Mouse (Mus musculus) layer of hippocampus, postnatal 10 days (tissue): ENCODE data around the gene Rtl1. TPM values are rescaled to one million over a fixed set of nuclear protein-coding genes. Genes with fewer than 3 reads are reported as not detected.

Source experiments
- DNase-seq, 2 experiments: peaks; one replicate each; pipeline ENCODE4 v3.0.0; 2021; ENCODE audit warnings: low spot score in 2 of 2
- long read RNA-seq: library from polyadenylated mRNA; stranded (forward); transcript quantifications from one replicate; pipeline ENCODE4 v2.0.0, GENCODE M21; 2023
- total RNA-seq, 2 experiments: library from RNA; stranded (reverse); gene quantifications; 2 replicates each; pipeline ENCODE4 v1.2.3; 2021

Gene Rtl1
- total RNA-seq, result under 1 TPM; 0.05 to 0.09 TPM
- long read RNA-seq, result 0 reads

DNA sequence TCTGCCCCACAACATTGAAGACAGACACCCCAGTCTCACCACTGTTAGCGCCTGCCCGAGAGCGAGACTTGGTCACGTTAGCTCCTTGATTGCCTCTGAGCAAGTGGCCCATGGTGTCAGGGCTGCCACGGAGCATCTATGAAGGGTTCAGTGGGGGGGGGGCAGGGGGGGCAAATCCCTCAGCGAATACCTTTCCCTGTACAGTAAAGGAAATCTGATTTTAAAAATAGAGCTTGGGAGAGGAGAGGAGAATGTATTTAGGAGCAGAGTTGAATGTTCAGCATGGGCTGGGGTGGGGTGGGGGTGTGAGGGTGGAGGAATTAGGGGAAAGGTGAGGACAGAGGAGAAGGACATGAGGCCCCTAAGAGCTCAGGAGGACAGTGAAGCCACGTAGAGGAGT is at the start of gene Rtl1:
TSS of gene Rtl1 (minus strand) at position 101 of the 400 bp plus-strand sequence.
- no peak for DNase-seq

DNA sequence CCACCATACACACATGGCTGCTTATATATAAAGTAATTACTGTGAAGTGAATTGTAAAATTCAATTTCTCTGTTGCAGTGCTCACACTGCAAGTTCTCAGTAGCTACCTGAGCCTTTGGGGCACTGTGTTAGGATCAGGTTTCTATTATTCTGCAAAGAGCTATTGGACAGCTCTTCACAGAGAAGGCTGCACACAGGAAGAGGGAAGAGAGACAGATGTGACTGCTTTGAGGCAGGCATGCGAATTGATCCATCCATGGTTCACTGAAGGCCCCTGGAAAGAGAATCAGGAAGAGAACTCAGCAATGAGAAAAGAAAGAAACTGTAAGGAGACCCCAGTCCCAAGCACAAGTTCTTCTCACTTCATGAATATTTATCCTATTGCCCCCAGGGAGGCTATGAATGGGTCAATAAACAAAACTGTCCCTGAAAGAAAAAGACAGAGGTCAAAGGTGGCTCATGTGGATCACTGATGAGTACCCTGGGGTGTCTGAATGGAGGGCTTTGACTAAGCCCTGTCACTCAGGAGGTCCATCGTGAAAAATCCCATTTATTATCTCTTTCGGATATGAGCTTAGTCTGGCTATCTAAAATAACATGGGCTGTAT is 40.5 kb upstream of the Rtl1 start:
- DNase-seq, result no peak

DNA sequence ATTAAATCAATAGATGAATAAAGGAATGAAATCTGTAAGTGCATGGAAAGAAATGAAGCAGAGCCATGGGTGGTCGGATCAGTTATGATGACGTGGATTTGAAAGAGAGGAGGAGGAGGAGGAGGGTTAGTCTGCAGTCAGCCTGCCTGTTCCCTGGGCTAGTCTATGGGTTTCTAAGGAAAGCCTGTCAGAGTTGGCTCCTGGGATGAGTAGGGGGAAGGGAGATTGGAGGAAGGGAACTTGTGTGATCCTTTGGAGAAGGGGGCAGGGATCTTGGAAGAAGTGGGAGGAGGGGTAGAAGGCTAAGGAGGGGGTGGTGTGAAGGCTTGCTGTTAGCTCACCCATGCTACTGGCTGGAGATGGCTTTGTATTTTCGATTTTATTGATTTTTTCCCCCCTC is 31.9 kb upstream of the Rtl1 start:
- DNase-seq, result no peak

DNA sequence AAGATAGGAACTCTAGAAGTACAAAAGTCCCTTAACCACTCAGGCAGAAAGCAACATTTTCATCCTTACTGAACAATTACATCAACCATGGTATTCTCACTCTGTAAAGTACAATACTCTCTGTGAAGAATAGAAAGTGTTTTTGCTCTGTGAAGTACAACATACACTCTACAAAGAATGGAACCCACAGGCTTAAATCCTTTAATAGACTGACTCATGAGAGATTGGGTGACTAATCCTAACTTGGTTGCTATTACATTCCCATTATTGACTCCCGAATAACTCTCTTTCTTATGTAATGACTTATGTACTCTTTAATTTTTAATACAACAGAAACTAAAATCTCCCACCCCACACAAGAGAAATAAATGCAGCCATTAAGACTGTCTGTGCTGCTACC is 28.8 kb upstream of the Rtl1 start:
- DNase-seq, result no peak

DNA sequence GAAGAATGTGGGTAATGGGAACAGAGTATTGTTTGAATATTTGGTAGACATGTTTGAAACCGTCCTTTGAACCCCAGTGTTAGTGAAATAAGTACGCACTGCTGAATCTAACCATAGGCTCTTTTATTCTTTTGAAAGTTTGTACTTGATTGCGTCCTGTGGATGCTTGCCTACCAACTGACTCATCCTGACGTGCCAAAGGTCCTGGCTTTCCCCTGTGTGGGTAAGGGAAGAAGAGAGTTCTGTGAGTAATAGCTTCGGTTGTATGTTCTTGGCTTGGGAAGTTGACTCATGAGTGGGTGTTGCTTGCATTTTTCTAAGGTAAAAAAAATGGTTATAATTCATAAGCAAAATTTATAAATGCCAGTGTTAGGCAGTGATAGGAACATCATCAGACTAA is 26.8 kb upstream of the Rtl1 start:
- DNase-seq, result no peak

DNA sequence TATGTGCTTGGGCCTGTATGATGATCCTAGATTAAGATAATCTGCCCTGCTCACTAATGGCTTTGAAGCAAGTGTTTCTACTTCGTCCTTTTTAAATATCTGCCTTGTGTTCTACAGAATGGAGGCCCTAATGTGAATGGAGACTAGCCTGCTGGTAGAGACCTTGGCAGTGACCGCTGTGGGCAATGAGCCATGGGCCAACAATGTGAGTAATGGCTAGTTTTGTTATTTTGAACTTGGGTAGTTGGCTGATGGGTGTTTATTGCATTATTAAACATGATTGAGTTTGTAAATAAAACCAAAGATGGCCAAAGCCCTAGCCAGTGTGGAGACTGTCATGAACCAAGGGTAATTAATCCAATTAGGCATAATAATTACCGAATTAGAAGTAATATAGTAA is 20.1 kb upstream of the Rtl1 start:
- peak in 1 of 2 experiments; percentile 36 for DNase-seq

DNA sequence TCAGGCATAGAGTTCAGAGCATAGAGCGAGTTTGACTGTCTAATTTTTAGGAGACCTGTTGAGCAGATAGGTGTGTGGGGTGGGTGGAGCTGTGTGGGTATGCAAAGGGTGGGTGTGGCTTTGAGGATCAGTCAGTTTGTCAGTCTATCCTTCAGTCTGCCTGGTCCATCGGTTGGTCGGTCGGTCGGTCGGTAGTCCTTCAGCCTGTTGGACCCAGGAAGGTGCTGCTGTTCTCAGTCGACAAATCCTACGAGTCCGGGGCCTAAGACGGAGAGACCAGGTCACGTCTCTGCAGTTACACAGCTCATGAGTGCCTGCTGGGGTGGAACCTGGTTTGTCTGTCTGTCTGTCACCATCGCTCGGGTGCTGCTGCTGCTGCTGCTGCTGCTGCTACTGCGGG is 17.9 kb upstream of the Rtl1 start:
- DNase-seq, result no peak

DNA sequence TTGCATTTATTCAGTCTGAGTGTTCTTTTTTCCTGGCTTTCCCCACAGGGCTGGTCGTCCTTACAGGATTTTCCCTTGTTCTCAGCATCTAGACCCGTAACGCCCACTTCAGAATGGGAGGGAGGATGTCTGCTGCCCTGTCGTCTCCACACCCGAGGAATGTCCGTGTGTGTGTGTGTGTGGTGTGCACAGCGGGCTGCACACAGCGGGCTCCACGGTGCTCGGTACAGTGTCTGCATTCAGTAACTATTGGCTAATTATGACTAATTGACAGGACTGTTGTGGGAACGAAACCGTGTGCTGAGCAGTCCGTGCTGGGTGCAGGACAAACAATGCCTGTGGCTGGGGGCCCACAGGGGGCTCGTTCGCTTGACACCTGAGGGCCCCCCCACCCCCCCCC is 17.0 kb upstream of the Rtl1 start:
- no peak for DNase-seq

DNA sequence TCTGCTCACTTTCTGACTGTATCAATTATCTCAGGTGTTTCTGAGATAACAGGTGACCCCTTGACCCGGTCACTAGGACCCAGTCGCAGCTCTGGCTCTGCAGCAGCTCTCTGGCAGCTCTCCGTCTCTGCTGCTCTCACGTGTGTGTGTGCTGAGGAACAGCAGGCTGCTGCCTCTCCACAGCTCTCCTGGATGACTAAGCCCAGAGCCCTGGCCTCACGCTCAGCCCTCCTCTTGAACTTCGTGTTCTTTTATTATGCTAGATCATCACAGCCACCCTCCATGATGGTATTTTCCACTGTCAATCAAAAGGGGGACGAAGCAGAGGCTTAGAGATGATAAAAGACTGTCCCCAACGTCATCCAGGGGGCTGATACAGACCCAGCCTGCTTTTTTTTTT is 15.2 kb upstream of the Rtl1 start:
- no peak for DNase-seq

DNA sequence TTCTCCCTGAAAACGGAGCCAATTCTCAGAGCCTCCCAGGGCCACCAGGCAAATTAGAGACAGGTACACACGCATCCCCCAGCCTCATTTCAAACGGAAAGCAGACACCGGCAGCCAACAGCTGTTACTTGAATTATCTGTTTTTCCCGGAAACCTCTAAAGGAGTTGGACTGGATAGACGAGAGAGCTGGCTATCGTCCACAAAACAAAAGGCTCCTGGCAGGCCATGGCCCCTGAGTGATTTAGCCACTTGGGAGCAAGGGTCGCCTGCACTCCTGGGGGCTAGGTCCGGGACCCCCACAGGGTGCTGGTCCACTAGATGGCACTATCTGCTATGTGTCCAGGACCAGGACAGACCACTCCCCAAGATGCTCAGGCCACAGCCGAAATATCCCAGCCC is 14.3 kb upstream of the Rtl1 start:
- no peak for DNase-seq

DNA sequence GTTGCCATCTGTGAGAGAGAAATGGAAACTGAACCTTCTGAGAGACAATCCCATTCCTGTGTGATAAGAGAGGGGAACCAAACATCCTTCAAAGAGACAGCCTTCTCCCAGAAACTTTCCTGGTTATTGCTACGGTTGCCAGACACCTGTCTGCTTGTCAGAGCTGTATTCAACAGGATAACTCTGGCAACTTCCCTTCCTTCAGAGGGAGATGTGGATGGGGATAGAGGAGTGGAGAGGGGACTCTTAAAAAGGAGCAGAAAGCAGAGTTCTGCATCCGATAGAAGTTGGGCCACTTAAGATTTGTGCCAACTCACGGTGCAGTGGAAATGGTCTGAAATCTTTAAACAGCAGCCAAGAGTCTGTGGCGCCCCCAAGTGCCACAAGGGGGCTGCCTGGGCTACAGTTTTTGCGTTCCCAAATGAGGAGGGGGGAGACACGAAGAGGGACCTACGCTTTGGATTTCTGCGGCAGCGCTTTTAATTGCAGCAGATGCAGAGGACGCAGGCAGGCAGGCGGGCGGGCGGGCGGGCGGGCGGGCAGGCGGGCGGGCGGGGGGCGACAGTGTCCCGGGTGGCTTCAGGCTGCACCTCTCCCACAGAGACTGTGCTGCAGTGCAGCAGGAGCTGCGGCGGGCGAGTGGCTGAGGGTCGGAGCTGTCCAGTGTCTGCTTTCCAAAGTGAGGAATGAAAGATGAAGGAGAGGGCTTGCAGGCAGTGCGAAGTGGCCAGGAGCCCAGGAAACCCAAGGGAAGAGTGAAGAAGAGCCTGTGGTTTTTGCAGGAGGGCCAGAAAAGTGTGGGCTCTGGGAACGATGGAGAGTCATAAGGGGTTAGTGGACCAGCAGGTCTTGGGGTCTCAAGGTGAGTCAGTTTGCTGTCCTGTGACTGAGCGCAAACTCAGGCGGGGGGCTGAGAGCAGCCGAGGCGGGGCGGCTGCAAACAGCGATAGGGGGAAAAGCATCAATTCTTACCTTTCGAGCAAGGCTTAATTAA is 12.6 kb upstream of the Rtl1 start:
- DNase-seq, result no peak

DNA sequence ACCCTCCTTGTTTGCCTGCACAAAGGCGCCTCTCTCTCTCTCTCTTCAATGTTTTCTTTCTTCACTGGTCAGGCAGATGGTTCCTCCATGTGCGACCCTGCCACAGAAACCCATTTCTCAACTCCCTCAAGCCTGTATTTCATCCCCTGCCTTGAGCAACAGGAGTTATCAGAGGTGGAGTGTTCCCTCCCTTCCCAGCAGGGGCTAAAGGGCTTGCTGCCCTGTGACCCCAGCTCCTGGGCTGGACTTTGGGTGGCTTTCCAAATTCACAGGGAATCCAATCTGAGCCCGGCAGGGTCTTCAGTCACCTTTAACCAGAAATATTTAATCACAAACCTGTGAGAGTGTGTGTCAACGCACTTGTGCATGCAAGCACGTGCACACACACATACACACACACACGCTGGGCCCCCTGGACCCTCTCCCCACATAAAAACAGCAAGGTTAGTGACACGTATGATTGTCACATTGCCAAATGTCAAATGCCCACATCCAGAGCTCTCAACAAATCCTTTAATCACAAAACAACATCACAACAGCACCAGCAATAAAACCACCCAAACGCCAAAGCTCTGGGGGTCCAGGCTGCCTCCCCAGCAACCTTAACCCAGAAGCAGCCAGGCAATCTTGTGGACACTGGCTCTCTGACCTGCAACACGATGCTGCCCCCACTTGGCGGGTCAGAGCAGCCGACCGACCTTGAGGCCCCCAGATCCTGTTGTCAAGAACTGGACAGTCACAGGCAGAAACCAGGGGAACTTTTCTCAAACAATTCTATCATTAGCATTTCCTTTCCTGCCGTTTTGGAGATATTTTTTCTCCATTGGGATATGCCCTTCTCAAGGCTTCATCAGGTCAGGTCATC is 8.7 kb upstream of the Rtl1 start:
- DNase-seq, result no peak

DNA sequence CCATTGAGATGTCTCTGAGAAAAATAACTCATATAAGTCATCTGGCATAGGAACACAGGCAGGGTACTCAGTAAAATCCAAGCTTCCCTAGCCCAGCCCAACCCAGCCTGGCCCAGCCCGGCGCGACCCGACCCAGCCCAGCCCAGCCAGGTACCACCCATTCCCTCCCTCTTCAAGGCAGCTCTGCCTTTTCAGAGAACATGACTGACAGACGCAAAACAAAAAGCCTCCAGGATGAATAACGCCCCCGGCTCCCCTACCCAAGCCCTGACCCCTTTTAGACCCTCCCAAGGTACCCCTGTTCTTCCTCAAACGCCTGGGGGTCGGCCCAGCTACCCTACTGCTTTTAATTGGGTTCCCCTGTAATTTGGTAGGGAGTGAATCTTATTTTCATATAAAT is 7.8 kb upstream of the Rtl1 start:
- DNase-seq, result no peak

DNA sequence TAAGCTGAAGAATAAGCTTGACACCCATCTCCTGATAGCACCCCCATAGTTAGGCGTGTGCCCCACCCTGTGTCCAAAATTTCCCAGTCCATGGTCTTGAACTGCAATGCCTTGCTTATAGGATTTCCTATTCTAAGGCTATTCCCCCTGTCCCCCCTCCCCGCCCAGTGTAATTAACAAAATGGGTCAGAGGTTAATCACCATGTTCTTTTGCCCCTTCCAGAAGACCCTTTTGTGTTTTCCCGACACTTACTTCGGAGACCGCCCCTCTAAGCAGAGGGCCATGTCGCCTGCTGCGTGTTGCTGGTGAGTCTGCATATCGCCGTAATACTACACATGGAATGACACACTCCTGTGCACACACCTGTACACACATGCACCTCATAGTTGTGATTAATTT is 7.1 kb upstream of the Rtl1 start:
- no peak for DNase-seq

DNA sequence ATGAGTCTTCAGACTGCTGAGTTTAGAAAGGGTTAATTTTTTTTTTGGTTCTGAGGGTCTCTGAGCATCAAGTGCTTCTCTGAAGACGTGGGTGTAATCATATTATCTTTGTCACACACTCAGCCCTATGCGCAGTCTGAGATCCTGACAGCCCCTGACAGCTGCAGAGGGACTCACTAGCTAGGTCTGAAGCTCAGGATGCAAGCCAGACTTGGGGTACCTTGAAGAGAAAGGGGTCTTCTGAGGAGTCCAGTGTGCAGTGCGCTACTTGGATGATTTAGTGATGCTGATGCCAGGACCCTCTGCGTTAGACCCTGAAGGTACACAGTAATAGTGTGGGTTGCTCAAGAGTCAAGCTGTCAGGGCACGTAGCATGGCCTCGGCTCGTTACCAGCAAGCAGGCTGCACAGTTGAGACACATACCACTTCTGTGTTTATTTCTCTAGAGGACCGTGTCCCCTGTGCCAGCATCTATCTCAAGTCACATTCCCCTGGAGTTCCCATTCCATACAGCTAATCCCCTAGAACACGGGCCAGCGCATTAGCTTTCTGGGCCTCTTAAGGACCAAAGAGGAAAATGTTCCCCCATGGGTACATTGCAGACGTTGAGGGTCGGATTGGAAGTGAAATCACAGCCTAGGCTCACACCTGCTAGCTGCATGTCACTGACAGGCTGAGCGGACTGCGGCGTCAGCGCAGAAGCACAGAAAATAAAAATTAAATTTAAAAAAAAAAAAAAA is 5.0 kb upstream of the Rtl1 start:
- DNase-seq, result no peak

DNA sequence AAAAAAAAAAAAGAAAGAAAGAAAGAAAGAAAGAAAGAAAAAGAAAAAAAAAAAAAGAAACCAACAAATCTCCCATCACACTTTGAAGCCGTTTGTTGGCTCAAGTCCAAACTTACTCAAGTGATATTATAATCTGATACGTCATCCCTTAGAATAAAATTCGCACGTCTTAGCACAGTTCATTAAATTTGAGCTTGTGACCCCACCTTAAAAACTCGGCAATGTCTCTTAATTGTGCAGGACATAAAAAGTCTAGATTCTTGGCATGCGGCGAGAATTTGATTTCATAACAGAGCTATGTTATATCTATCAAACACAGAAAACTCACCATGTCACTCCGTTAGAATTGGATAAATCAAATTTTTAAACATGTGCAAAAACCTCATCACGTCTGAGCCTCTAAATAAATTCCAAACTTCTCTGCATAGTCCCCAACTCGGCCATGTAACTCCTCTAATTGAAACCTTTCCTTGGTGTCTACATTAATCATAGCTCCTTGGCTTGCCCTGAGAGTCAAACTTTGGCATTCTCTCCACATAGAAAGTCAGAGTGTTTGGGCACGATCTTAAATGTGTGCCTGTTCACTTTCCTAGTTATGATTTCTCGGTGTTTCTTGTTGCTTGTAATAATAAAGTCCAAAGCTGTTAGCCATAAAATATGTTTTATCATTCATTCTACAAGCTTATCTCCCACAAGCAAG is 1.4 kb downstream of the Rtl1 start:
- no peak for DNase-seq

DNA sequence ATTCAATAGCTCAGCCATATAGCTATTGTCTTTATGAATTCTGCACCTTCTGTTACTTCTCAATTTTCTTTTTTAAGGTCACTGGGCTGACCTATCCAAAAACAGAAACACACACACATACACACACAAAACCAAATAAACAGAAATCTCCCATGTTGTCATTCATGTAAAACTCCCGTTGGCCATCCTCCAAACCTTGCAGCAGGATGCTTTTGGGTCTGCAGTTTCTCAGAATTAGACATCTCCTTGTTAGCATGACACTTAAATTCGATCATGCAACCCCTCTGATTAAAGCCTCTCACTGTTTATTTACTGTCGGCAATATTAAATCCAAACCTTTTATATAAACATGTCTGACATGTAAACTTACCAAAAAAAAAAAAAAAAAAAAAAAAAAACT is 3.4 kb downstream of the Rtl1 start:
- DNase-seq, result no peak

DNA sequence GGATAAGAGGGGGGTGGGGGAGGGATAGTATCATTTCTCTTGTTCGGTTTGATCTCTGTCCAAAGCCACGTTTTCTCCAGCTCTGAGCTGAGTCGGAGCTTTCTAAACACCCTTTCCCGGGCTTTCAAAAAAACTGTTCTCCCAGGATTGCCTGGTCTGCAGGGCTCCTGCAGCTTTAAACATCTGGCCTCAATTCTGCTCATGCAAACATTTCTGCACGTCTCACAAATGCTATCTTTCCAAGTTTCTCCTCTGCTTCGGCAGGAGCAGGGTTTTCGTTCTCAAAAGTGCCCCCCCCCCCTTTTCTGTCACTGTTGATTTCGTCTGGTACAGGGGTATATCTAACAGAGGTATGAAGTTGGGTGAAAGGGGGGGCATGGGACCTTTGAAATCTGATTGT is 3.9 kb downstream of the Rtl1 start:
- no peak for DNase-seq

DNA sequence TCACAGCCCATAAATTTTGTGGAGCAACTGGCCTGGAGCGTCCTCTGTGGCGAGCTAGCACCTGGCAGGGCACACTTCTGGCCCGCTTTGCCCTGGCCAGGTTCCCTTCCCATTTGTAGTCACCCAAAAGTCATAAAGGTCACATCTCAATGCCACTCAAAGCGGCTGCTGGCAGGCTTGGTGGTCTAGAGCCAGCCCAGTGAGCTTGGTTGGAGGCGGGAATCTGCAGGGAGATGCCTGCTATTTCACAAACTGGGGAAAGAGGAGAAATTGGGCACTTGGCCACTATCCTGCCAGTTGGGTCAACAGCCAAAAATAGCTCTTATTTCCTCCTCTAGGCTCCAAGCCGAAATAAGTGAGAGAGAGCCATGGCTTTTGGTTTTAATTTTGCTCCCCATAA is 4.4 kb downstream of the Rtl1 start:
- peak in 1 of 2 experiments; percentile 33 for DNase-seq

DNA sequence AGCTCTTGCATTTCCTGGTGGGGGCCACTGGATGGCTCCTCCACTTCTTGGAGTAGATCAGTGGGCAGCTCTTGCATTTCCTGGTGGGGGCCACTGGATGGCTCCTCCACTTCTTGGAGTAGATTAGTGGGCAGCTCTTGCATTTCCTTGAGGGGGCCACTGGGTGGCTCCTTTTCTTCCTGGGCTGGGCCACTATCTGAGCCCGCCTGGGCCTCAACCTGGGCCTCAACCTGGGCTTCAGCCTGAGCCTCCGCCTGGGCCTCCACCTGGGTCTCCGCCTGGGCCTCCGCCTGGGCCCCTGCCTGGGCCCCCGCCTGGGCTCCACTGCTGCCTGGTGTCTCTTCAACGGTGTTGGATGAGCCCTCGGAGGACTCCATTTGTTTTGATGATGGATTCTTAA is 5.2 kb downstream of the Rtl1 start:
- no peak for DNase-seq
